Mouse (Mus musculus): Measurements from ENCODE around the gene Kras. TPM values are rescaled to one million over a fixed set of nuclear protein-coding genes. Genes with fewer than 3 reads are reported as not detected.

The Kras gene
- 74.5 and 75.9 TPM in 2 replicates for polyA plus RNA-seq (2016; fragmentation: Nextera tagmentation; extraction: Ambion mirVana)

- ATAC-seq = peak; percentile 92
- H3K4me2 ChIP-seq = peak within 1 kb of the TSS; percentile 95
- H3K4me3 ChIP-seq = peak within 1 kb of the TSS; percentile 98
Measured at GRCm38 (mm10) chr6:145250185-145250791, at the start of gene Kras. Kras (minus strand) TSS chr6:145250239.

DNA sequence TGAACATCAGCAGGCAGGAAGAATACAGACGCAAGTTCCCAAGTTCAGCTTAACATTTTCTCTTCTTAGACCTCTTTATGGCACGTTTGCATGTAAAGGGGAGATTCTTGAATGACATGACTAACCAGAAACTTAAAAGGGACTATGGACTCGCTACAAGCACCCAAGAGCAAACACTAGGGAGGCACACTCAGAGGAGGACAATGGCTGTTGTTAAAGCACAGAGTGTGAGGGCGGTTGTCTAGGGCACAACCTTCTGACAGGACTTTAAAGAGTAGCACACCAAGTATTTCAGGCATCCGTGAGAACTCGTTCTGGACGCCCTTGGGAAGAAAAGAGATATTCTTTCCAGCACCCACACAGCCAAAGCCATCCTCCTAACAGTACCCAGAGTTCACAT, 47.6 kb upstream of the Kras start:
- ATAC-seq = no peak
- no peak overlapping the region for H3K9ac ChIP-seq
- H3K4me1 ChIP-seq = peaks cover 31% of the 10 kb centered on the region
- WGBS (ENCODE audit: insufficient replicate concordance) = 64% methylated on average over 7 of the region's 7 CpGs
- 0 out of 2 replicates have a peak, but pooled peaks cover 3% of the 10 kb centered on the region for H3K27me3 ChIP-seq (replicated peaks)
- H3K4me2 ChIP-seq = no peak overlapping the region
- no peaks in the 10 kb centered on the region for H3K9me3 ChIP-seq (replicated peaks)
- H3K4me3 ChIP-seq = no peak overlapping the region
- no peak overlapping the region for H3K27ac ChIP-seq
- H3K36me3 ChIP-seq = no peaks in the 10 kb centered on the region

More at GRCm38 (mm10) chr6:145250185-145250791, at the start of gene Kras:
- Histone ChIP-seq H3K9me3 (replicated peaks) (no peaks in the 10 kb centered on the region), H3K36me3 (peaks cover 14% of the 10 kb centered on the region), H3K9ac (peak within 1 kb of the TSS; percentile 99), H3K27ac (peak within 1 kb of the TSS; percentile 92), H3K27me3 (replicated peaks) (peaks cover 3% of the 10 kb centered on the region; the same call in 1 of the 2 replicates), H3K4me1 (peaks cover 30% of the 10 kb centered on the region)
- 1% methylated on average over 66 of the region's 83 CpGs for WGBS (ENCODE audit: insufficient replicate concordance)

DNA sequence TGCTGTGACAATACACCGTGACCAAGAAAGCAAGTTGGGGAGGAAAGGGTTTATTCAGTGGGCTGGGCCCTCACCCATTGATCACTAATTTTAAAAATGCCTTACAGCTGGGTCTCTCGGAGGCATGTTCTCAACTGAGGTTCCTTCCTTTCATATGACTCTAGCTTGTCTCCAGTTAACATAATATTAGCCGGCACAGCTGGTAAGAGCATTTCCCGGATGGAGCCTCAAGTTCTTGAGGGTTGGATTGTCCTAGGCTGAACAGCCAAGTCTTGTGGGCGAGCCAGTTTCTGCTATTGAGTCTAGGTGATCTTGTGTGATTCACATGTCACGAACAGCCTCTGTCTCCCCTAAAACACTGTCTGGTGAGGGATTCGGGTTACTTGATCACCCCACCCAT, 46.9 kb upstream of the Kras start:
- 73% methylated on average over 7 of the region's 7 CpGs for WGBS (ENCODE audit: insufficient replicate concordance)
- Histone ChIP-seq H3K27me3 (replicated peaks) (0 out of 2 replicates have a peak, but pooled peaks cover 3% of the 10 kb centered on the region), H3K9ac (no peak overlapping the region), H3K9me3 (replicated peaks) (no peaks in the 10 kb centered on the region), H3K27ac (no peak overlapping the region), H3K4me3 (no peak overlapping the region), H3K36me3 (no peaks in the 10 kb centered on the region), H3K4me1 (peaks cover 28% of the 10 kb centered on the region; the same call in 1 of the 2 replicates), H3K4me2 (no peak overlapping the region)
- ATAC-seq = no peak

DNA sequence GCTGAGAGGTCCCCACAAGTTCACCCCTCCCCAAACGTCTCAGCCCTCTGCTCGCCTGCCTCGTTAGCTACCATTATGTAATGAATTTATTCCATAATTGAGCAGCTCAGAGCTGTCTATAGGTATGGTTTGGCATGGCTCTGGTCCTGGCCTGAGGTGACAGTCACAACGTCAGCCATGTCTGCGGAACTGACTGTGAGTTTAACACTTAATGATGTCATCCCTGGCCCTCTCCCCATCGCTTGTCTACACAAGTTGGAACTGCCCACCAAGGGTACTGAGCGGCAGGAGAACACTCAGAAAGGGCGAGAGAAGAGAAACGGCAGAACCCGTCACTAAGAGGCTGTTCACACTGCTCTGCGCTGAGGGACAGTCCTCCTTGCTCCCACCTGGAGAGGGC, 45.1 kb upstream of the Kras start:
- Histone ChIP-seq H3K36me3 (no peaks in the 10 kb centered on the region), H3K9me3 (replicated peaks) (no peaks in the 10 kb centered on the region), H3K4me3 (no peak overlapping the region), H3K4me1 (peaks cover 27% of the 10 kb centered on the region; the same call in 1 of the 2 replicates), H3K9ac (no peak overlapping the region), H3K4me2 (no peak overlapping the region), H3K27ac (no peak overlapping the region), H3K27me3 (replicated peaks) (0 out of 2 replicates have a peak, but pooled peaks cover 3% of the 10 kb centered on the region)
- no peak for ATAC-seq
- 68% methylated on average over 11 of the region's 11 CpGs for WGBS (ENCODE audit: insufficient replicate concordance)

GRCm38 (mm10) chr6:145293156-145293555, 43.1 kb upstream of the Kras start:
- no peak overlapping the region for H3K4me3 ChIP-seq
- 67% methylated on average over 6 of the region's 6 CpGs for WGBS (ENCODE audit: insufficient replicate concordance)
- peaks cover 17% of the 10 kb centered on the region; the same call in 1 of the 2 replicates for H3K4me1 ChIP-seq
- ATAC-seq = no peak
- no peak overlapping the region for H3K4me2 ChIP-seq
- no peaks in the 10 kb centered on the region for H3K36me3 ChIP-seq
- H3K9me3 ChIP-seq (replicated peaks) = no peaks in the 10 kb centered on the region
- no peak overlapping the region for H3K27ac ChIP-seq
- 0 out of 2 replicates have a peak, but pooled peaks cover 3% of the 10 kb centered on the region for H3K27me3 ChIP-seq (replicated peaks)
- no peak overlapping the region for H3K9ac ChIP-seq

DNA sequence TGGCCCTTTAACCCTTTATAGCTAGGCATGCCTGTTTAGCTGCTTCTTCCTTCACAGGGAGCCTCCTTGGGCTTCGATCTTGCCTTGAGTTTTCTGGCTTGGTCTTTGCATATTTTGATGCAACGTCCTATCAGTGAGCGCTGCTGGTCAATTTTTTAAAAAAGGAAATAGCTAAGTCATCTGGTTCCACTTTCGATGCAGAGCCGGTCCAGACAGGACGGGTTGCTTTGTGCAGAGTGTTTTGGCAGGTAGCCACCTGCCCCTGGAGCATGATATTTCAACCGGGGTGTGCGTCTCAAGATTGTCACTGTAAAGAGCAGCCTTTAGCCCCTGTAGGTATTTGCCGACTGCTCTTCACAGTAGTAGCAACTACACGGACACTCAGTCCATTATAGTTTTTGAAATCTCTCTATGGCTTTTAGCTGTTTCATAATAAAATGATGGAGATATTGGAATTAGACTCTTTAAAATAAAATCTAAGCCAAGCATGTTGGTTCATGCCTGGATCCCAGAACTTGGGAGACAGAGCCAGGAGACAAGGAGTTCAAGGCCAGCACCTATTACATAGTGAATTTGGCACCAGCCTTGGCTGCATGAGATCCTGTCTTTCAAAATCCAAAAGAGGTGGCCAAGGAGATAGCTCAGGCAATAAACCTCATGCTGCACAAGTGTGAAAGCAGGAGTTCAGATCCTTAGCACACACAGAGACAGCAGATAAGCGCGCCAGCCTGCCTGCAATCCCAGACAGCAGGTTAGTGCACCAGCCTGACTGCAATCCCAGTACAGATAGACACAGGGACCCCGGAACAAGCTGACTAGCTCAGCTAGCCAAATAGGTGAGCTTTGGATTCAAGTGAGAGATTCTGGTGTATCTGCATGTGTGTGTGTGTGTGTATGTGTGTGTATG, 41.6 kb upstream of the Kras start:
- Histone ChIP-seq H3K4me1 (0 out of 2 replicates have a peak, but pooled peaks cover 7% of the 10 kb centered on the region), H3K27ac (no peak overlapping the region), H3K36me3 (no peaks in the 10 kb centered on the region), H3K9me3 (replicated peaks) (no peaks in the 10 kb centered on the region), H3K4me3 (no peak overlapping the region), H3K9ac (no peak overlapping the region), H3K27me3 (replicated peaks) (0 out of 2 replicates have a peak, but pooled peaks cover 3% of the 10 kb centered on the region), H3K4me2 (no peak overlapping the region)
- 72% methylated on average over 13 of the region's 13 CpGs for WGBS (ENCODE audit: insufficient replicate concordance)
- no peak for ATAC-seq

DNA sequence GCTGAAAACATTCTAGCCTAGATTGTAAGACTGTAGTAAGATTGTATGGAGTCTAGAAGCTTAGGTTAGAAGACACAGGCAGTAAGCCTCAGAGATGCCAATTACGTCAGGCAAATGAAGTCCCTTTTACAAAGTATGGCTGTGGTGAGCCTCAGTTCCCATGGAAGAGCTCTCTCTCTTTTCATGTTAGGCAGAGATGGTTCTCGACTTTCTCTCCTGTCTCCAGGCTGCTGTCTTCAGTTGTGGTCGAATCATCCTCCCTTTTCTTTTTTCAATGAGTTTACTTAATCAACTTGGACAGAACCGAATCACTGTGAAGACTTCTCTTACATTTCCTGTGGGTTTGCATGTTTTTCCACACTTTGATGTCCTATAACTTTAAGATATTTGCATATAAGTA, 35.6 kb upstream of the Kras start:
- no peak overlapping the region for H3K27ac ChIP-seq
- no peaks in the 10 kb centered on the region for H3K9me3 ChIP-seq (replicated peaks)
- no peak overlapping the region for H3K4me2 ChIP-seq
- H3K4me1 ChIP-seq = no peaks in the 10 kb centered on the region
- H3K27me3 ChIP-seq (replicated peaks) = no peaks in the 10 kb centered on the region
- no peak for ATAC-seq
- 59% methylated on average over 4 of the region's 4 CpGs for WGBS (ENCODE audit: insufficient replicate concordance)
- H3K36me3 ChIP-seq = no peaks in the 10 kb centered on the region
- H3K4me3 ChIP-seq = no peak overlapping the region
- H3K9ac ChIP-seq = no peak overlapping the region

DNA sequence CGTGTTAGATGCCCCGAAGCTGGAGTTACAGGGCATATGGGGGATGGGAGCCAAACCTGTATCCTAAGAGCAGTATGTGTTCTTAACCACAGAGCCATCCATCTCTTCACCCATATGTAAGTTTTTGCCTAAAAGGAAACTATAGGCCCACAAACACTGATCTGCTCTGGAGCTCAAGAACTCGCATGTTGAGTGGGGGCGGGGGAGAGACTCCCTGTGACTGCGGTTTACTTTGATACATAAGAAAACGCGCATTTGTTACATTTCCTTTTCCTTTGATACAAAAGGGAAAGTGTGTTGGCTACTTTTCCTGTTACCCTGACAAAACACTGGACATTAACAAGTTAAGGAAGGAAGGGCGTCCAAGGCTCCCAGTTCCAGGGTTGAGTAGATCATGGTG, 34.2 kb upstream of the Kras start:
- no peak overlapping the region for H3K4me2 ChIP-seq
- no peaks in the 10 kb centered on the region for H3K36me3 ChIP-seq
- H3K4me1 ChIP-seq = no peaks in the 10 kb centered on the region
- no peak for ATAC-seq
- H3K27me3 ChIP-seq (replicated peaks) = no peaks in the 10 kb centered on the region
- 82% methylated on average over 8 of the region's 8 CpGs for WGBS (ENCODE audit: insufficient replicate concordance)
- no peak overlapping the region for H3K4me3 ChIP-seq
- H3K9ac ChIP-seq = no peak overlapping the region
- H3K27ac ChIP-seq = no peak overlapping the region
- H3K9me3 ChIP-seq (replicated peaks) = no peaks in the 10 kb centered on the region

- peaks cover 28% of the 10 kb centered on the region for H3K4me1 ChIP-seq
- H3K27ac ChIP-seq = no peak overlapping the region; the same call in 1 of the 2 replicates
- no peak for ATAC-seq
- H3K4me2 ChIP-seq = peak overlapping the region; percentile 71
- no peak overlapping the region for H3K9ac ChIP-seq
- no peaks in the 10 kb centered on the region for H3K36me3 ChIP-seq
- H3K9me3 ChIP-seq (replicated peaks) = no peaks in the 10 kb centered on the region
- no peaks in the 10 kb centered on the region for H3K27me3 ChIP-seq (replicated peaks)
- WGBS (ENCODE audit: insufficient replicate concordance) = 35% methylated on average over 9 of the region's 9 CpGs
- H3K4me3 ChIP-seq = no peak overlapping the region
Measured at GRCm38 (mm10) chr6:145277138-145277763, 27.2 kb upstream of the Kras start.

DNA sequence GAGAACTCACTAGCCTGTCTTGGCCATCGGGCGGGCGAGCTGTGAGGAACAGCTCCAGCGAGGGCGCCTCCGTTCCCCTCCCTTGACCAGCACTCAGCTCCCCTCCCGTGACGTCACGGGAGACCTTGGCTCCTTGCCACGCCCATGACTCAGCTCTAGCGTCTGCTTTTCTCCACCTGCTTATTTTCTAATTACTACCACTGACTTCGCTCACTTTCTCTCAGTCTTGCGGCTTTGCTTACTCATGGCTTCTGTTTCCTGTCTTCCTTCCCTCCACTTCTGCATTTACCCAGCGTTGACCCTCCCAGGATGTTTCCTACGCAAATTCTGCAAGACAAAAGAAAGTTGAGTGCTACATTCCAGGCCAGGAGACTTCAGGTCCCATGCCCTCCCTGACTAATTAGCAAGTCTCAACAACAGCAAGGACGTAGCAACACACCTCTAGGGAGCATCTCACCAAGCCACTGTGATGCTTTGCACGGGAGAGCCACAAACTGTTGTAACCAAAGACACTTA, 26.3 kb upstream of the Kras start:
- no peaks in the 10 kb centered on the region for H3K9me3 ChIP-seq (replicated peaks)
- peaks cover 30% of the 10 kb centered on the region for H3K4me1 ChIP-seq
- peak overlapping the region; percentile 39 for H3K4me3 ChIP-seq
- 3% methylated on average over 17 of the region's 17 CpGs for WGBS (ENCODE audit: insufficient replicate concordance)
- H3K4me2 ChIP-seq = peak overlapping the region; percentile 71
- peak overlapping the region; percentile 62 for H3K27ac ChIP-seq
- ATAC-seq = peak; percentile 83
- no peaks in the 10 kb centered on the region for H3K36me3 ChIP-seq
- peak overlapping the region; percentile 57 for H3K9ac ChIP-seq
- no peaks in the 10 kb centered on the region for H3K27me3 ChIP-seq (replicated peaks)

- Histone ChIP-seq H3K36me3 (no peaks in the 10 kb centered on the region), H3K4me3 (peak overlapping the region; percentile 39), H3K9ac (peak overlapping the region; percentile 57; the same call in 1 of the 2 replicates), H3K4me2 (peak overlapping the region; percentile 71), H3K9me3 (replicated peaks) (no peaks in the 10 kb centered on the region), H3K4me1 (peaks cover 30% of the 10 kb centered on the region), H3K27me3 (replicated peaks) (no peaks in the 10 kb centered on the region), H3K27ac (peak overlapping the region; percentile 62; the same call in 1 of the 2 replicates)
- peak; percentile 9; the same call in 1 of the 2 replicates for ATAC-seq
- 42% methylated on average over 6 of the region's 6 CpGs for whole genome bisulfite sequencing (ENCODE audit: insufficient replicate concordance)
Measured at GRCm38 (mm10) chr6:145275586-145276219, 25.7 kb upstream of the Kras start.

Data from liver, embryonic 12.5 days (tissue).